Mouse (Mus musculus) forebrain, embryonic 10.5 days (tissue): ENCODE measurements around the gene Wfdc11. TPM values are rescaled to one million over a fixed set of nuclear protein-coding genes. Genes with fewer than 3 reads are reported as not detected.
"Not testable (repeated sequence)": the region's sequence is repeated elsewhere in the genome, so short reads cannot be mapped to it uniquely, and the experiment has no call there.

Source experiments
- DNase-seq: peaks from one replicate; pipeline ENCODE4 v3.0.0-alpha.2; 2017; ENCODE audit warnings: low spot score; ENCODE audit errors: extremely low spot score
- H3K27ac ChIP-seq: fragments of 300-500 bp; sonication (generic); 2 replicates; pipeline ENCODE4 v1.5.1; 2016; ENCODE audit warnings: mild to moderate bottlenecking
- H3K27me3 ChIP-seq: fragments of 300-500 bp; sonication (generic); 2 replicates; pipeline ENCODE4 v1.6.1; 2016; ENCODE audit warnings: mild to moderate bottlenecking; ENCODE audit not compliant: poor library complexity, severe bottlenecking
- H3K36me3 ChIP-seq: fragments of 300-500 bp; sonication (generic); replicated peaks from 2 replicates; pipeline ENCODE4 v1.6.1; 2016; ENCODE audit warnings: mild to moderate bottlenecking, moderate library complexity
- H3K4me1 ChIP-seq: fragments of 300-500 bp; sonication (generic); 2 replicates; pipeline ENCODE4 v1.6.1; 2016
- H3K4me3 ChIP-seq: fragments of 300-500 bp; sonication (generic); 2 replicates; pipeline ENCODE4 v1.5.1; 2016; ENCODE audit warnings: mild to moderate bottlenecking, moderate library complexity
- H3K9me3 ChIP-seq: fragments of 300-500 bp; sonication (generic); 2 replicates; pipeline ENCODE4 v1.6.1; 2016; ENCODE audit warnings: mild to moderate bottlenecking, moderate library complexity
- WGBS: fragments of 180-500 bp; shearing (Covaris S2); methylation state at CpG from one replicate; pipeline ENCODE4 v1.1.7; 2016; 5-methylcytosine and 5-hydroxymethylcytosine counted together
- polyA plus RNA-seq: library from polyadenylated mRNA; unstranded; fragments of >200 nt; fragmentation: Nextera tagmentation; extraction: Ambion mirVana; gene quantifications from 2 replicates; pipeline ENCODE4 v1.2.1, GENCODE M21; 2016

Gene Wfdc11
- not detected in 2 replicates for polyA plus RNA-seq

GRCm38 (mm10) chr2:164673987-164674386 lies at the start of gene Wfdc11:
Gene Wfdc11, minus strand, starts transcription at chr2:164674087.
- WGBS, result 84% methylated on average over 7 of the region's 7 CpGs
- Histone ChIP-seq H3K4me3 (no peak within 1 kb of the TSS), H3K27me3 (no peaks in the 10 kb centered on the region), H3K9me3 (no peaks in the 10 kb centered on the region; the same call in 1 of the 2 replicates), H3K27ac (no peak within 1 kb of the TSS), H3K4me1 (peaks cover 5% of the 10 kb centered on the region), H3K36me3 (no peaks in the 10 kb centered on the region)
- DNase-seq, result no peak

GRCm38 (mm10) chr2:164723276-164723675 lies 49.4 kb upstream of the Wfdc11 start:
- 70% methylated on average over 4 of the region's 4 CpGs for WGBS

GRCm38 (mm10) chr2:164716194-164716786 lies 42.4 kb upstream of the Wfdc11 start:
- H3K27ac ChIP-seq, H3K36me3 ChIP-seq, H3K4me3 ChIP-seq, H3K27me3 ChIP-seq, H3K4me1 ChIP-seq, DNase-seq, H3K9me3 ChIP-seq: not testable (repeated sequence)
- WGBS, result 92% methylated on average over 23 of the region's 23 CpGs

More at GRCm38 (mm10) chr2:164723276-164723675, 49.4 kb upstream of the Wfdc11 start:
- Histone ChIP-seq H3K27ac (no peak overlapping the region), H3K36me3 (no peaks in the 10 kb centered on the region), H3K4me3 (no peak overlapping the region), H3K9me3 (no peaks in the 10 kb centered on the region), H3K4me1 (no peaks in the 10 kb centered on the region), H3K27me3 (no peaks in the 10 kb centered on the region)
- no peak for DNase-seq

- 77% methylated on average over 6 of the region's 6 CpGs for WGBS
These were observed 41.1 kb upstream of the Wfdc11 start, which contains the start of gene Spint5 for GRCm38 (mm10) chr2:164715005-164715404. Gene Spint5, plus strand, starts transcription at chr2:164715305.

GRCm38 (mm10) chr2:164705991-164706390 lies 32.1 kb upstream of the Wfdc11 start:
- DNase-seq, result no peak
- no peaks in the 10 kb centered on the region for H3K9me3 ChIP-seq
- H3K27me3 ChIP-seq, result no peaks in the 10 kb centered on the region
- 92% methylated on average over 14 of the region's 14 CpGs for WGBS
- H3K36me3 ChIP-seq, result no peaks in the 10 kb centered on the region
- no peak overlapping the region for H3K4me3 ChIP-seq
- no peak overlapping the region for H3K27ac ChIP-seq
- no peaks in the 10 kb centered on the region for H3K4me1 ChIP-seq

More at GRCm38 (mm10) chr2:164715005-164715404, 41.1 kb upstream of the Wfdc11 start, which contains the start of gene Spint5:
- Histone ChIP-seq H3K4me3 (no peak within 1 kb of the TSS), H3K9me3 (no peaks in the 10 kb centered on the region), H3K4me1 (no peaks in the 10 kb centered on the region), H3K36me3 (no peaks in the 10 kb centered on the region), H3K27me3 (no peaks in the 10 kb centered on the region), H3K27ac (no peak within 1 kb of the TSS)
- DNase-seq, result no peak

DNA sequence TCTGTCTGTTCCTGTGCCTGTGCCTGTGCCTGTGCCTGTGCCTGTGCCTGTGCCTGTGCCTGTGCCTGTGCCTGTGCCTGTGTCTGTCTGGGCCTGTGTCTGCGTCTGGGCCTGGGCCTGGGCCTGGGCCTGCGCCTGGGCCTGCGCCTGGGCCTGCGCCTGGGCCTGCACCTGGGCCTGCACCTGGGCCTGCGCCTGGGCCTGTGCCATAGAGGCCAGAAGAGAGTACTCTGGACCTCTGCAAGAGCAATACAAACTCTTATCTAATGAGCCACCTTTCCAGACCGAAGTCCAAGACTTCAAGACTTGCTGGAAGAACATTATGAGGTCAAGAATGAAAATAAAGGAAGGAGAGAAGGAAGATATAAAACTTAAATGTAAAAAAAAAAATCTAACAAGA lies 31.4 kb upstream of the Wfdc11 start:
- Histone ChIP-seq H3K4me1 (no peaks in the 10 kb centered on the region), H3K9me3 (no peaks in the 10 kb centered on the region), H3K36me3 (no peaks in the 10 kb centered on the region), H3K4me3 (no peak overlapping the region), H3K27me3 (no peaks in the 10 kb centered on the region), H3K27ac (no peak overlapping the region)
- no peak for DNase-seq
- 91% methylated on average over 6 of the region's 6 CpGs for WGBS

GRCm38 (mm10) chr2:164704235-164704634 lies 30.3 kb upstream of the Wfdc11 start:
- Histone ChIP-seq H3K27me3 (no peaks in the 10 kb centered on the region), H3K36me3 (no peaks in the 10 kb centered on the region), H3K9me3 (no peaks in the 10 kb centered on the region), H3K4me1 (no peaks in the 10 kb centered on the region), H3K27ac (no peak overlapping the region), H3K4me3 (no peak overlapping the region)
- 76% methylated on average over 5 of the region's 5 CpGs for WGBS
- DNase-seq, result no peak

GRCm38 (mm10) chr2:164701761-164702160 lies 27.9 kb upstream of the Wfdc11 start:
- Histone ChIP-seq H3K9me3 (no peaks in the 10 kb centered on the region), H3K27me3 (no peaks in the 10 kb centered on the region), H3K27ac (no peak overlapping the region), H3K4me1 (no peaks in the 10 kb centered on the region), H3K4me3 (no peak overlapping the region), H3K36me3 (no peaks in the 10 kb centered on the region)
- DNase-seq, result no peak
- WGBS, result 93% methylated on average over 5 of the region's 5 CpGs

DNA sequence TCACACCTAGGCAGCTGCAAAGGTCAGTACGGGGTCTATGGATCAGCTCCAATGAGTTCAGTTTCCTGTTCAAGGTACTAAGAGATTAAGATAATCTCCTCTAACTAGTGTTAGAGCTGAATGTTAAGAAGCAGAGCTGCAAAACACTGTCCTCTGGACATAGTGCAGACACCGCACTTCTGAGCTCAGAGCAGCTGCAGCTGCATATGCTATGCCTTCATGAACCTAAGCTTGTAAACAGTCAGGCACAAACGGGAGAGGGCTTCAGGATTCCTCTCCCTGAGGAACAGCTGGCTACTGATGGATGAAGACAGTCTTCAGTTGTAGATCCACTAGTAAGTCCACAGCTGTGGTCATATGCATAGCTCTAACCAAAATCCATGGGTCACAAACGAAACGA lies 27.1 kb upstream of the Wfdc11 start:
- Histone ChIP-seq H3K27me3 (no peaks in the 10 kb centered on the region), H3K36me3 (no peaks in the 10 kb centered on the region), H3K27ac (no peak overlapping the region), H3K4me1 (no peaks in the 10 kb centered on the region), H3K9me3 (no peaks in the 10 kb centered on the region), H3K4me3 (no peak overlapping the region)
- no peak for DNase-seq
- WGBS, result 83% methylated on average over 5 of the region's 5 CpGs

DNA sequence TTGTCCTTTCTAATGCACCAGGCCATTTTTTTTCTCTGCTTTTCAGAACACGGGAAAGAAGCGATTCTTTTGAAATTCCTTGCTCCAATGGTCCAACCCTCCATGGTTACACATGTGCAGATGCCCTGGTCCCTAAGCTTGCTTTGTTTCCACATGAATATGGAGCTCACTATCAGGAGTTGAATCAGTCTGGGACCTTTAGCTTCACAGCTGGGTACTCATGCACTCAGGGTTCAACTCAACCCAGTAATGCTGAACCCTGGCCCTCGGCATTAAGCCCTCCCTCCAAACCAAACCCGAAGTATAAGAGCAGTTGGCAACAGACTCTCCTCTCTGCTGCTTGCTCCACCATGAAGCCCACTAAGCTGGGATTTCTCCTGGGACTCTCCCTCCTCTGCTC lies 24.3 kb upstream of the Wfdc11 start, which contains the start of gene Spint4:
Gene Spint4, plus strand, starts transcription at position 301 of the 400 bp plus-strand sequence.
- 89% methylated on average over 4 of the region's 4 CpGs for WGBS

GRCm38 (mm10) chr2:164684807-164685206 lies 10.9 kb upstream of the Wfdc11 start, which contains the start of gene Wfdc13:
Gene Wfdc13, plus strand, starts transcription at chr2:164685107.
- Histone ChIP-seq H3K27ac (no peak within 1 kb of the TSS), H3K9me3 (no peaks in the 10 kb centered on the region), H3K36me3 (no peaks in the 10 kb centered on the region), H3K4me1 (no peaks in the 10 kb centered on the region), H3K4me3 (no peak within 1 kb of the TSS), H3K27me3 (no peaks in the 10 kb centered on the region)
- DNase-seq, result no peak
- WGBS, result 69% methylated on average over 3 of the region's 3 CpGs

More for the DNA sequence above, 24.3 kb upstream of the Wfdc11 start, which contains the start of gene Spint4:
- Histone ChIP-seq H3K36me3 (no peaks in the 10 kb centered on the region), H3K27ac (no peak within 1 kb of the TSS), H3K27me3 (no peaks in the 10 kb centered on the region), H3K4me3 (no peak within 1 kb of the TSS), H3K9me3 (no peaks in the 10 kb centered on the region), H3K4me1 (no peaks in the 10 kb centered on the region)
- DNase-seq, result no peak

DNA sequence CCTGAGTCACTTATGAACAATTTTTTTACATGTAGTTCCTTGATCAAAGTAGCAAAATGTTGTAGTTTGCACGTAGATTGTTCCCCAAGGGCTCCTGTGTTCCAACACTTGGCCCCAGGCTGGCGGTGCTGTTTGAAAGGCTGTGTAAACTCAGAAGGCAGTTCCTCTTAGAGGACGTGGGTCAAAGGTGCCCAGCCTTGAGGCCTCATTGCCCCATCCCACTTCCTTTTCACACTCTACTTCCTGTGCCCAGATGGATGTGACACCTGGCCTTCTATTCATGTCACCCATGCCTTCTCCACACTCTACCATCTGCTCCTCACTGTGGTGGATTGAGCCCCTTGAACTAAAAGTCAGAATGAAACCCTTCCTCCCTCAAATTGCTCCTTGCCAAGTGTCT lies 6.0 kb upstream of the Wfdc11 start:
- Histone ChIP-seq H3K9me3 (no peaks in the 10 kb centered on the region), H3K27me3 (no peaks in the 10 kb centered on the region), H3K36me3 (no peaks in the 10 kb centered on the region), H3K4me1 (peaks cover 10% of the 10 kb centered on the region), H3K27ac (no peak overlapping the region), H3K4me3 (no peak overlapping the region)
- 71% methylated on average over 3 of the region's 3 CpGs for WGBS
- no peak for DNase-seq

DNA sequence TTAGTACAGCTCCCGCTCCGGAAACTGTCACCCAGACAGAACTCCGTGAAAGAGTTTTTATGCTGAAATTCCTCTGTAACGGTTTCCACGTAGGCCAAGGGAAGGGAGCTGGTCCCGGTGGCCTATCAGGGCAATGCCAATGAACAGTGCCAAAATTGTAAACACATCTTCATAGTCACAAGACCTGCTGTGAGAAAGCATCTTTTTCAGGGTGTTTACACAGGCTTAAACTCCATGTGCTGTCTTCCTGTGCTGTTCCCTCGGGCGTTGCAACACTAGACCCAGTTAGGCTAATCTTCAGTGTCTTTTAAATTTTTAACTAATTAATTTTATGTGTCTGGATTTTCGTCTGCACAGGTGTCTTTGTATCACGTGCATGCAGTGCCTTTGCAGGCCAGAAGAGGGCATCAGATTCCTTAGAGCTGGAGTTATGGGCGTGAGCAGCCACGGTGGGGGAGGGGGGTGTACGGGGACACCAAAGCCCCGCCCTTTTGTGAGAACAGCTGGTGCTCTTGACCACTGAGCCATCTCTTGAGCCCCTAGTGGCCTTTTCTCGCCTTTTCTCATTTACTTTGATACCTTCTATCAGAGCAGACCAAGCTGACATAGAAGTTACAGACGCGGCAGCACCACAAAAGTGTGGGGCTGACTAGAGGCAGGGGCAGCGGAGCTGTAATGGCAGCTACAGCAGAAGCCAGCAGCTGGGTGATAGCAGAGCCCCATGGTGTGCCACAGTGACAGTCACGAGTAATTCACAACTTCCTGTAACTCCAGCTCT lies 5.2 kb upstream of the Wfdc11 start:
- peak overlapping the region; percentile 44 for H3K4me3 ChIP-seq
- 0 out of 2 replicates have a peak overlapping the region, but pooled peaks have one; percentile 35 for H3K27ac ChIP-seq
- peak; percentile 79 for DNase-seq
- 28% methylated on average over 19 of the region's 19 CpGs for WGBS
- H3K36me3 ChIP-seq, result no peaks in the 10 kb centered on the region
- peaks cover 10% of the 10 kb centered on the region for H3K4me1 ChIP-seq
- no peaks in the 10 kb centered on the region for H3K27me3 ChIP-seq
- no peaks in the 10 kb centered on the region for H3K9me3 ChIP-seq
